Mouse (Mus musculus) myocyte (in vitro differentiated cells): ENCODE measurements around the gene Aldh1l1.

Experiments
- CEBPB ChIP-seq: IDR thresholded peaks from 2 replicates; pipeline ENCODE4 v1.6.1; 2011; ENCODE audit warnings: mild to moderate bottlenecking, moderate library complexity; ENCODE audit not compliant: poor library complexity, insufficient read depth, severe bottlenecking
- E2F4 ChIP-seq: IDR thresholded peaks from one replicate; pipeline ENCODE4 v1.6.1; 2011; ENCODE audit warnings: mild to moderate bottlenecking, control low read depth, moderate library complexity; ENCODE audit not compliant: insufficient read depth
- MAX ChIP-seq: IDR thresholded peaks from one replicate; pipeline ENCODE4 v1.6.1; 2011; ENCODE audit warnings: low read depth, mild to moderate bottlenecking, control low read depth
- MYOD1 ChIP-seq, 3 experiments: IDR thresholded peaks; one replicate each; pipeline ENCODE4 v1.6.1; 2011; ENCODE audit warnings: control low read depth in 2 of 3, low read depth in 2 of 3, mild to moderate bottlenecking in 2 of 3, moderate library complexity in 1 of 3; ENCODE audit not compliant: insufficient read length in 2 of 3, control insufficient read depth in 1 of 3
- MYOG ChIP-seq, 3 experiments: IDR thresholded peaks; one replicate each; pipeline ENCODE4 v1.6.1; 2011; ENCODE audit warnings: control low read depth in 2 of 3, low read depth in 2 of 3, mild to moderate bottlenecking in 2 of 3; ENCODE audit not compliant: insufficient read length in 2 of 3, control insufficient read depth in 1 of 3, insufficient read depth in 1 of 3
- POLR2A ChIP-seq: IDR thresholded peaks from one replicate; pipeline ENCODE4 v1.6.1; 2011; ENCODE audit warnings: low read depth, mild to moderate bottlenecking, control low read depth, moderate library complexity; ENCODE audit not compliant: insufficient read length
- POLR2AphosphoS2 ChIP-seq: IDR thresholded peaks from one replicate; pipeline ENCODE4 v1.6.1; 2011; ENCODE audit warnings: low read depth, control low read depth; ENCODE audit not compliant: insufficient read length
- REST ChIP-seq: IDR thresholded peaks from one replicate; pipeline ENCODE4 v1.6.1; 2011; ENCODE audit warnings: mild to moderate bottlenecking, control low read depth, moderate library complexity; ENCODE audit not compliant: insufficient read depth, insufficient read length
- SRF ChIP-seq: IDR thresholded peaks from one replicate; pipeline ENCODE4 v1.6.1; 2011; ENCODE audit warnings: low read depth; ENCODE audit not compliant: control insufficient read depth, insufficient read length
- TCF12 ChIP-seq: IDR thresholded peaks from one replicate; pipeline ENCODE4 v1.6.1; 2011; ENCODE audit warnings: mild to moderate bottlenecking, control low read depth; ENCODE audit not compliant: poor library complexity, insufficient read depth, severe bottlenecking
- USF1 ChIP-seq: IDR thresholded peaks from one replicate; pipeline ENCODE4 v1.6.1; 2011; ENCODE audit warnings: low read depth, mild to moderate bottlenecking, control low read depth, moderate library complexity

GRCm38 (mm10) chr6:90625207-90625994, 139.2 kb downstream of the Aldh1l1 start:
- no peak for TF ChIP-seq POLR2A
- TF ChIP-seq USF1: no peak
- no peak for TF ChIP-seq MAX
- no peak for TF ChIP-seq TCF12
- no peak for TF ChIP-seq SRF
- TF ChIP-seq POLR2AphosphoS2: no peak
- no peak for TF ChIP-seq E2F4
- TF ChIP-seq CEBPB: no peak
- no peak for TF ChIP-seq MYOD1 (IDR thresholded peaks at IDR 0.05; ENCODE audit: control insufficient read depth in 1 of 3, insufficient read length in 2 of 3, low read depth in 2 of 3)
- TF ChIP-seq MYOG (IDR thresholded peaks at IDR 0.05; ENCODE audit: control insufficient read depth in 1 of 3, insufficient read depth in 1 of 3, insufficient read length in 2 of 3, low read depth in 2 of 3): no peak
- no peak for TF ChIP-seq REST
